Mouse (Mus musculus): ENCODE measurements around the gene Top2b. TPM values are rescaled to one million over a fixed set of nuclear protein-coding genes. Genes with fewer than 3 reads are reported as not detected.

The Top2b gene
- total RNA-seq (2021) = 10 to 100 TPM; 92.7 to 96.3 TPM
- long read RNA-seq, experiment 1, full-length matches to known transcripts = 85 of 108 reads
- long read RNA-seq, experiment 1, partial matches to known transcripts = 7 of 108 reads
- long read RNA-seq, experiment 1, other reads (novel, unspliced or antisense) = 16 of 108 reads
- long read RNA-seq, experiment 2, full-length matches to known transcripts = 53 of 72 reads
- long read RNA-seq, experiment 2, partial matches to known transcripts = 6 of 72 reads
- long read RNA-seq, experiment 2, other reads (novel, unspliced or antisense) = 13 of 72 reads

GRCm38 (mm10) chr14:16364878-16365337 is at the start of gene Top2b:
Gene Top2b (plus strand): TSS chr14:16365179.
- H3K4me3 ChIP-seq = peak within 1 kb of the TSS; percentile 86
- TF ChIP-seq CTCF (IDR thresholded peaks at IDR 0.05) = no peak
- peak within 1 kb of the TSS; percentile 100 for H3K27ac ChIP-seq
- intact Hi-C loops (cut with DNase I) = loop anchor here (2.0 to 5.0 kb wide), 3 partner anchors 48 to 116 kb away; partner anchors contain the start of genes Ngly1 and Oxsm
- peak; percentile 97 to 98 for DNase-seq (ENCODE audit: extremely low spot score in 1 of 2, low spot score in 2 of 2)

GRCm38 (mm10) chr14:16316715-16317114 is 48.3 kb upstream of the Top2b start:
- DNase-seq (ENCODE audit: extremely low spot score in 1 of 2, low spot score in 2 of 2) = no peak
- H3K4me3 ChIP-seq = no peak overlapping the region
- intact Hi-C loops (cut with DNase I) = loop anchor here (5.0 kb wide), 1 partner anchor 46 kb away; no protein-coding TSS in a partner anchor
- TF ChIP-seq CTCF (IDR thresholded peaks at IDR 0.05) = no peak
- no peak overlapping the region for H3K27ac ChIP-seq

- Histone ChIP-seq H3K4me3 (no peak overlapping the region), H3K27ac (no peak overlapping the region)
- no peak for DNase-seq (ENCODE audit: extremely low spot score in 1 of 2, low spot score in 2 of 2)
- intact Hi-C loops (cut with DNase I) = loop anchor here (5.0 kb wide), 1 partner anchor 42 kb away; no protein-coding TSS in a partner anchor
- TF ChIP-seq CTCF (IDR thresholded peaks at IDR 0.05) = no peak
Measured at GRCm38 (mm10) chr14:16319818-16320217, 45.2 kb upstream of the Top2b start.

- intact Hi-C loops (cut with DNase I) = no loop called here
- no peak overlapping the region for H3K4me3 ChIP-seq
- no peak overlapping the region for H3K27ac ChIP-seq
- no peak for TF ChIP-seq CTCF (IDR thresholded peaks at IDR 0.05)
- no peak for DNase-seq (ENCODE audit: extremely low spot score in 1 of 2, low spot score in 2 of 2)
Measured at GRCm38 (mm10) chr14:16324394-16324793, 40.6 kb upstream of the Top2b start.

DNA sequence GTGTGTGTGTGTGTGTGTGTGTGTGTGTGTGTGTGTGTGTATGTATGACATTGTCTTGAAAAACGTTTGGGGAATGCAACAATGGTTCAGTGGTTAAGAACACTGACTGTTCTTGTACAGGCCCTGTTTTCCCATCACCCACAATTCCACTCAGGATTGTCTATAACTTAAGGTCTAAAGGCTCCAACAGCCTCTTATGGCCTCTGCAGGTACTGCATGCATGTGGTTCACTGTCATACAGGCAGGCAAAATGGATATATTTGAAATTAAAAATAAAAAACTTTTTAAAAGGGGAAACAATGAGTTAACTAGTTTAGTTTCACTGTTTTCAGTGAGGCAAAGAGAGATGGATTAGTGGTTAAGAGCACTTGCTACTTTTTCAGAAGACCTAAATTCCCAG is 39.8 kb upstream of the Top2b start:
- intact Hi-C loops (cut with DNase I) = no loop called here
- H3K27ac ChIP-seq = no peak overlapping the region
- DNase-seq (ENCODE audit: extremely low spot score in 1 of 2, low spot score in 2 of 2) = no peak
- TF ChIP-seq CTCF (IDR thresholded peaks at IDR 0.05) = peak; percentile 20
- no peak overlapping the region for H3K4me3 ChIP-seq

DNA sequence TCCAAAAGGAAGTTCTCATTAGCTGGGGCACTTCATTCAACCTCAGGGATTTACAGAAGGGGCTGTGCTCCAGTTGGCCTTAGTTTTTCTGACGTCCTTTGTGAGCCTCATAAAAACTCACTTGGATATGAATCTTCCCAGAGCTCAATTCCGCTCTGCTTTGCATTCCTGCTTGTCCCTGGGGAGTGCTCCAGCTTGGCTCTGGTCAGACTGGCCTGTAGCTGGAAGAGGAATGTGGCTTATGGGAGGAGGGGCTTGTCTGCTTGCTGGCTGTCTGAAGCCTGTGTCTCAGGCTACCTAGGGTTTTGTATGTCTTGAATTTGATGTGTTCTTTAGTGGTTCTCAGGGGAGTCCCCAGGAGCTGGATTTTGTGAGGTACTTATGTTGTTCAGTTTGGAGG is 36.4 kb upstream of the Top2b start:
- Histone ChIP-seq H3K4me3 (no peak overlapping the region), H3K27ac (no peak overlapping the region)
- no peak for DNase-seq (ENCODE audit: extremely low spot score in 1 of 2, low spot score in 2 of 2)
- intact Hi-C loops (cut with DNase I) = no loop called here
- TF ChIP-seq CTCF (IDR thresholded peaks at IDR 0.05) = no peak

DNA sequence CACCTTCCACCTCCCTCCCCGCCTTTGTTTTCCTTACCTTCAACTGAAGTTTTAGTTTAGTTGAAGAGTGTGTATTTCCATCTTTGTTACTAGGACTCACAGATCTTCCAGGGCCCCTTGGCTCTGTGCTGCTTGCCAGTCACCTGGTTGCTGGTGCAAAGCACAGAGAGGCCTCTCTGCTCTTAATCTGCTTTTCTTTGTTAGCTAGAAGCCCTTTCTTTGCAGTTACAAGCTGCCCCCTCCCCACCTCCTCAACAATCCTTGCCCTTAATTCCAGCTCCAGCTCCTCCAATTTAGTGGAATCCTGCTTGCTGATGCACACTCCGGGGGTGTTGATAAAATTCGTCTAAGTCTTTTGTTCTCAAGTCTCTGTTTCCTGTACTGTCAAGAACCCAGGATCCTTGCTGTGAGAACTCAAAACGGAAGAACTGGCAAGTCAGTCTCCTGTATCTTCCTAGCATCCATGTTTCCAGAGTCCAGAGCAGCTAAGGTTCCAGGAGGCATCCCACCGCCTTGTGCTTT is 36.0 kb upstream of the Top2b start:
- Histone ChIP-seq H3K27ac (no peak overlapping the region), H3K4me3 (no peak overlapping the region)
- no peak for TF ChIP-seq CTCF (IDR thresholded peaks at IDR 0.05)
- DNase-seq (ENCODE audit: extremely low spot score in 1 of 2, low spot score in 2 of 2) = no peak
- intact Hi-C loops (cut with DNase I) = no loop called here

GRCm38 (mm10) chr14:16329756-16330155 is 35.2 kb upstream of the Top2b start:
- intact Hi-C loops (cut with DNase I) = no loop called here
- no peak for DNase-seq (ENCODE audit: extremely low spot score in 1 of 2, low spot score in 2 of 2)
- Histone ChIP-seq H3K27ac (no peak overlapping the region), H3K4me3 (no peak overlapping the region)
- TF ChIP-seq CTCF (IDR thresholded peaks at IDR 0.05) = no peak

- DNase-seq (ENCODE audit: extremely low spot score in 1 of 2, low spot score in 2 of 2) = no peak
- intact Hi-C loops (cut with DNase I) = no loop called here
- no peak for TF ChIP-seq CTCF (IDR thresholded peaks at IDR 0.05)
- Histone ChIP-seq H3K4me3 (no peak overlapping the region), H3K27ac (no peak overlapping the region)
Measured at GRCm38 (mm10) chr14:16334260-16334659, 30.7 kb upstream of the Top2b start.

- Histone ChIP-seq H3K4me3 (no peak overlapping the region), H3K27ac (no peak overlapping the region)
- no peak for TF ChIP-seq CTCF (IDR thresholded peaks at IDR 0.05)
- no peak for DNase-seq (ENCODE audit: extremely low spot score in 1 of 2, low spot score in 2 of 2)
- intact Hi-C loops (cut with DNase I) = no loop called here
Measured at GRCm38 (mm10) chr14:16335835-16336417, 29.1 kb upstream of the Top2b start.

- H3K27ac ChIP-seq = no peak overlapping the region
- DNase-seq (ENCODE audit: extremely low spot score in 1 of 2, low spot score in 2 of 2) = no peak
- no peak for TF ChIP-seq CTCF (IDR thresholded peaks at IDR 0.05)
- intact Hi-C loops (cut with DNase I) = no loop called here
- no peak overlapping the region for H3K4me3 ChIP-seq
Measured at GRCm38 (mm10) chr14:16347505-16347904, 17.5 kb upstream of the Top2b start.

DNA sequence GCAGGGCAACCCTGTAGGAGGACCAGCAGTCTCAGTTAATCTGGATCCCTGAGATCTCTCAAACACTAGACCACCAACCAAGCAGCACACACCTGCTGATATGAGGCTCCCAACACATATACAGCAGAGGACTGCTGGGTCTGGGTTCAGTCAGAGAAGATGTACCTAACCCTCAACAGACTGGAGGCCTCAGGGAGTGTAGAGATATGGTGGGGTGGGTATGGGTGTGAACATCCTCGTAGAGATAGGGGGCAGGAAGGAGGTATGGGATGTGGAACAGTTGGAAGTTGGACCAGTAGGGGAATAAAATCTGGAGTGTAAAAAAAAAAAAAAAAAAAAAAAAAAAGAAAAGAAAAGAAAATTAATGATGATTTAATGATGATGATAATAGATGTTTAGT is 5.3 kb upstream of the Top2b start:
- TF ChIP-seq CTCF (IDR thresholded peaks at IDR 0.05) = no peak
- intact Hi-C loops (cut with DNase I) = loop anchor here (5.0 kb wide), 1 partner anchor 42 kb away; no protein-coding TSS in a partner anchor
- no peak overlapping the region for H3K4me3 ChIP-seq
- DNase-seq (ENCODE audit: extremely low spot score in 1 of 2, low spot score in 2 of 2) = no peak
- no peak overlapping the region for H3K27ac ChIP-seq
